Mouse (Mus musculus) cortical plate, adult 2 months (tissue): ENCODE data around the gene Gm10037.

Experiments used
- CTCF ChIP-seq: fragments of 200-500 bp; IDR thresholded peaks from 2 replicates; pipeline ENCODE4 v1.5.1; 2011; ENCODE audit warnings: mild to moderate bottlenecking, control low read depth, low read length; ENCODE audit not compliant: insufficient read depth; ENCODE audit errors: extremely low read depth
- POLR2A ChIP-seq: fragments of 200-500 bp; IDR thresholded peaks from 2 replicates; pipeline ENCODE4 v1.6.1; 2011; ENCODE audit warnings: mild to moderate bottlenecking, low read length, control low read depth; ENCODE audit not compliant: insufficient read depth; ENCODE audit errors: extremely low read depth

DNA sequence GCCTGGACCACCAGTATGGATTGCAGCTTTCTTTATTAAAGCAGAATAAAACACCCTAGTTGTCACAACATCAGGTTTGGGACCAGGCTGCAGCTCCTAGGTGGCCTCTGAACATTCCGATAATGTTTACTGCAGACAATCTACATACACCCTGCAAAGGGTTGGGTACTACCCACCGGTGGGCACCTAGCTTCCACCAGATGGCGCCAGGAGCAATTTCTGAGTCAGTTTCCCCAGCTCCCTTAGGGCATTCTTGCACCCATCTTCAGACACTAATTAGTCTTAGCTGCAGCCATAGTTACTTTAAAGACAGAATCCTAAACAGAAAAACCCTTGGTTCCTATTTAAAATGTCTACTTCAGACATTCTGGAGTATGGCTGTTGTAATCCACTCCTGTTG lies 37.0 kb downstream of the Gm10037 start:
- TF ChIP-seq CTCF = no peak
- TF ChIP-seq POLR2A = no peak
